Mouse (Mus musculus): Measurements from ENCODE around the gene Lnx2.

DNA sequence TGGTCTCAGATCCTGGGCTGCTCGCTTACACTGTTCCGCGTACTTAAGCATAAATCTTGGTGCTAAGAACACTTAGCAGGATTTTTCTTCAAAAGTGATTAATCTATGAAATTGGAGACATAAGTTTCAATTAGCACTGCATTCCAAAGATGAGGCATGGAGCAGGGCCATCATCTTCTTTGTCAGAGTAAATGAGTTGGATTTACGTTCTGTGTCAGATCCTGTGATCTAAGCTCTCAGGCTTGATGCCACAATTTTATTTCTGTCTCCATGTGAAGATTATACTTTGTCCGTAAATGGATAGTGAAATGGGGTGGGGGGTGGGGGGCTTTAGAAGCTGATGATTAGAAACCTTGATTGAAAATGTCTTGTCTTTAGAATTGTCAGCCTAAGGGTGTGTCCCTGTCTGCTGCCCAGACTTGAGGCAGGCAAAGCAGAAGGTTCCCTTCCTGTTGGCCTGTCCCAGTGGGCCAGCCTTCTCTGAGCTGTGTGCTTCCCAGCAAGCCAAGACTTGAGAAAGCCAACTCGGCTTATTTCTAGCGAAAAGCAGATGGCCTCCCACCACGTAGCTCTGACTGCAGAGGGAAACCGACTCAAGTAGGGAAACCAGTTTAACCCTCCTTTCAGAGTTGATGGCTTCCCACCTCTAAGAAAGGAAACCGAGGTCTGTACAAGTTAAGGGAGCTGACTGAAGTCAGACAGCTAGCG, 14.0 kb upstream of the Lnx2 start:
- no peak for TF ChIP-seq POLR2A (IDR thresholded peaks at IDR 0.05; ENCODE audit: low read depth, low read length)
- TF ChIP-seq CTCF (IDR thresholded peaks at IDR 0.05; ENCODE audit: borderline replicate concordance, insufficient read depth, low read length), result no peak
